Mouse (Mus musculus) midbrain, postnatal 0 days (tissue): ENCODE data around the gene Cmbl. TPM values are rescaled to one million over a fixed set of nuclear protein-coding genes. Genes with fewer than 3 reads are reported as not detected.
A peak's percentile ranks its signal among the peaks of the same experiment; 100 is the strongest.

ENCODE experiments used
- ATAC-seq: fragments of 200-750 bp; cut with Nextera tagmentation; 2 replicates; pipeline ENCODE4 v1.8.0; 2017; ENCODE audit warnings: moderate number of reproducible peaks, mild to moderate bottlenecking, moderate TSS enrichment, moderate library complexity; ENCODE audit not compliant: low FRiP score
- DNase-seq: peaks from one replicate; pipeline ENCODE4 v3.0.0-alpha.2; 2015; ENCODE audit warnings: low spot score
- H3K27ac ChIP-seq: fragments of 300-500 bp; sonication (generic); 2 replicates; pipeline ENCODE4 v1.5.1; 2014; ENCODE audit warnings: low read depth, mild to moderate bottlenecking, low read length, mixed read lengths
- H3K27me3 ChIP-seq: fragments of 300-500 bp; sonication (generic); 2 replicates; pipeline ENCODE4 v1.6.1; 2014; ENCODE audit warnings: low read length, control low read depth, mixed read lengths; ENCODE audit not compliant: insufficient read depth
- H3K36me3 ChIP-seq: fragments of 300-500 bp; sonication (generic); 2 replicates; pipeline ENCODE4 v1.6.1; 2014; ENCODE audit warnings: low read length, control low read depth, mixed read lengths; ENCODE audit not compliant: insufficient read depth
- H3K4me1 ChIP-seq: fragments of 300-500 bp; sonication (generic); 2 replicates; pipeline ENCODE4 v1.6.1; 2014; ENCODE audit warnings: mild to moderate bottlenecking, control low read depth, antibody characterized with exemption, low read length, mixed read lengths; ENCODE audit not compliant: insufficient read depth
- H3K4me2 ChIP-seq: fragments of 300-500 bp; sonication (generic); 2 replicates; pipeline ENCODE4 v1.6.1; 2014; ENCODE audit warnings: low read depth, mild to moderate bottlenecking, low read length, mixed read lengths; ENCODE audit not compliant: poor library complexity, severe bottlenecking
- H3K4me3 ChIP-seq: fragments of 300-500 bp; sonication (generic); 2 replicates; pipeline ENCODE4 v1.5.1; 2014; ENCODE audit warnings: low read depth, mild to moderate bottlenecking, low read length, moderate library complexity
- H3K9ac ChIP-seq: fragments of 300-500 bp; sonication (generic); replicated peaks from 2 replicates; pipeline ENCODE4 v1.6.1; 2014; ENCODE audit warnings: mild to moderate bottlenecking, low read length, moderate library complexity, mixed read lengths; ENCODE audit not compliant: poor library complexity, severe bottlenecking
- H3K9me3 ChIP-seq: fragments of 300-500 bp; sonication (generic); 2 replicates; pipeline ENCODE4 v1.6.1; 2016; ENCODE audit warnings: low read length, control low read depth
- CTCF ChIP-seq: IDR thresholded peaks from 2 replicates; pipeline ENCODE4 v1.5.1; 2016; ENCODE audit warnings: antibody characterized with exemption, mild to moderate bottlenecking
- whole genome bisulfite sequencing: fragments of 180-500 bp; shearing (Covaris S2); extraction: QIAGEN DNeasy Blood & Tissue Kit; methylation state at CpG from one replicate; pipeline ENCODE4 v1.1.7; 2014; 5-methylcytosine and 5-hydroxymethylcytosine counted together
- polyA plus RNA-seq: library from polyadenylated mRNA; unstranded; fragments of >200 nt; fragmentation: Nextera tagmentation; extraction: Ambion mirVana; gene quantifications from 2 replicates; pipeline ENCODE4 v1.2.1, GENCODE M21; 2015
- total RNA-seq: library from RNA; depleted of rRNA; stranded (reverse); fragments of >200 nt; gene quantifications from 2 replicates; pipeline ENCODE4 v1.2.3, GENCODE M21; 2014

Gene Cmbl
- total and polyA plus RNA-seq, 2 experiments from 2014 or later, result 25.9 to 34.3 TPM

- WGBS, result 85% methylated on average over 8 of the region's 8 CpGs
- no peak for ATAC-seq
- Histone ChIP-seq H3K9ac (no peak overlapping the region), H3K4me1 (no peaks in the 10 kb centered on the region), H3K27me3 (no peaks in the 10 kb centered on the region), H3K4me2 (no peak overlapping the region), H3K4me3 (no peak overlapping the region), H3K27ac (no peak overlapping the region), H3K9me3 (no peaks in the 10 kb centered on the region), H3K36me3 (peaks cover 64% of the 10 kb centered on the region)
- DNase-seq, result no peak
- no peak for TF ChIP-seq CTCF
Measured at GRCm38 (mm10) chr15:31592531-31592930, 27.3 kb downstream of the Cmbl start.

- no peak overlapping the region for H3K4me2 ChIP-seq
- ATAC-seq, result no peak
- H3K4me3 ChIP-seq, result no peak overlapping the region
- peaks cover 4% of the 10 kb centered on the region; the same call in 1 of the 2 replicates for H3K4me1 ChIP-seq
- H3K9ac ChIP-seq, result no peak overlapping the region
- TF ChIP-seq CTCF, result no peak
- H3K36me3 ChIP-seq, result peaks cover 67% of the 10 kb centered on the region
- DNase-seq, result no peak
- 93% methylated on average over 14 of the region's 14 CpGs for WGBS
- no peaks in the 10 kb centered on the region for H3K27me3 ChIP-seq
- H3K9me3 ChIP-seq, result no peaks in the 10 kb centered on the region
- H3K27ac ChIP-seq, result no peak overlapping the region
Measured at GRCm38 (mm10) chr15:31594260-31594659, 29.1 kb downstream of the Cmbl start.

- no peak for DNase-seq
- Histone ChIP-seq H3K9ac (no peak overlapping the region), H3K9me3 (no peaks in the 10 kb centered on the region), H3K27me3 (no peaks in the 10 kb centered on the region), H3K4me3 (no peak overlapping the region), H3K4me2 (no peak overlapping the region), H3K27ac (no peak overlapping the region), H3K36me3 (peaks cover 56% of the 10 kb centered on the region), H3K4me1 (peaks cover 13% of the 10 kb centered on the region; the same call in 1 of the 2 replicates)
- WGBS, result 96% methylated on average over 7 of the region's 7 CpGs
- ATAC-seq, result no peak
- no peak for TF ChIP-seq CTCF
Measured at GRCm38 (mm10) chr15:31595651-31596050, 30.5 kb downstream of the Cmbl start.

GRCm38 (mm10) chr15:31599834-31600233 lies 34.6 kb downstream of the Cmbl start:
- DNase-seq, result no peak

GRCm38 (mm10) chr15:31601279-31601645 lies 36.1 kb downstream of the Cmbl start:
- H3K36me3 ChIP-seq, result peaks cover 7% of the 10 kb centered on the region

More at GRCm38 (mm10) chr15:31599834-31600233, 34.6 kb downstream of the Cmbl start:
- Histone ChIP-seq H3K9me3 (no peaks in the 10 kb centered on the region), H3K36me3 (peaks cover 19% of the 10 kb centered on the region), H3K27me3 (no peaks in the 10 kb centered on the region), H3K4me1 (peaks cover 16% of the 10 kb centered on the region; the same call in 1 of the 2 replicates), H3K27ac (no peak overlapping the region), H3K4me2 (peak overlapping the region; percentile 94), H3K9ac (no peak overlapping the region), H3K4me3 (no peak overlapping the region)
- TF ChIP-seq CTCF, result no peak
- no peak for ATAC-seq
- 75% methylated on average over 4 of the region's 4 CpGs for WGBS

GRCm38 (mm10) chr15:31601646-31602374 lies 36.6 kb downstream of the Cmbl start, which contains the start of the genes Cct5 and Fam173b:
Gene Cct5, minus strand, starts transcription at chr15:31601804.
Gene Fam173b, plus strand, starts transcription at chr15:31601852.
- H3K9ac ChIP-seq, result peak within 1 kb of the TSS; percentile 76
- peak; percentile 99 for DNase-seq
- no peaks in the 10 kb centered on the region for H3K9me3 ChIP-seq
- peak within 1 kb of the TSS; percentile 65 for H3K4me3 ChIP-seq
- under 1% methylated on average over 63 of the region's 63 CpGs for WGBS
- H3K27ac ChIP-seq, result peak within 1 kb of the TSS; percentile 89
- H3K4me1 ChIP-seq, result peaks cover 16% of the 10 kb centered on the region; the same call in 1 of the 2 replicates
- peak within 1 kb of the TSS; percentile 94 for H3K4me2 ChIP-seq
- peaks cover 4% of the 10 kb centered on the region for H3K36me3 ChIP-seq
- no peak for TF ChIP-seq CTCF
- peak; percentile 90 for ATAC-seq
- H3K27me3 ChIP-seq, result no peaks in the 10 kb centered on the region

More at GRCm38 (mm10) chr15:31601279-31601645, 36.1 kb downstream of the Cmbl start:
- under 1% methylated on average over 33 of the region's 33 CpGs for WGBS
- no peak for DNase-seq
- H3K27me3 ChIP-seq, result no peaks in the 10 kb centered on the region
- H3K9ac ChIP-seq, result peak overlapping the region; percentile 76
- peaks cover 16% of the 10 kb centered on the region; the same call in 1 of the 2 replicates for H3K4me1 ChIP-seq
- H3K4me2 ChIP-seq, result peak overlapping the region; percentile 94
- no peaks in the 10 kb centered on the region for H3K9me3 ChIP-seq
- peak; percentile 72 for ATAC-seq
- peak overlapping the region; percentile 65 for H3K4me3 ChIP-seq
- no peak for TF ChIP-seq CTCF
- H3K27ac ChIP-seq, result peak overlapping the region; percentile 89
